Mouse (Mus musculus): ENCODE results near the gene Ntng1. TPM values are rescaled to one million over a fixed set of nuclear protein-coding genes. Genes with fewer than 3 reads are reported as not detected.
A peak's percentile ranks its signal among the peaks of the same experiment; 100 is the strongest.

Gene Ntng1
- total RNA-seq, 2 experiments from 2014 or later, result not detected

- no peak for ATAC-seq (replicated peaks; ENCODE audit: poor library complexity, severe bottlenecking)
Observed at GRCm38 (mm10) chr3:110055915-110056314, 87.9 kb downstream of the Ntng1 start.

GRCm38 (mm10) chr3:110055433-110055832 lies 88.4 kb downstream of the Ntng1 start:
- no peak for ATAC-seq (replicated peaks; ENCODE audit: poor library complexity, severe bottlenecking)

GRCm38 (mm10) chr3:110054125-110054524 lies 89.7 kb downstream of the Ntng1 start:
- ATAC-seq (replicated peaks; ENCODE audit: poor library complexity, severe bottlenecking), result peak; percentile 65

GRCm38 (mm10) chr3:110048152-110048551 lies 95.7 kb downstream of the Ntng1 start:
- no peak for ATAC-seq (replicated peaks; ENCODE audit: poor library complexity, severe bottlenecking)

GRCm38 (mm10) chr3:110046750-110047149 lies 97.1 kb downstream of the Ntng1 start:
- no peak for ATAC-seq (replicated peaks; ENCODE audit: poor library complexity, severe bottlenecking)

- ATAC-seq (replicated peaks; ENCODE audit: poor library complexity, severe bottlenecking), result no peak
Observed at GRCm38 (mm10) chr3:110044209-110044608, 99.6 kb downstream of the Ntng1 start.

- no peak for ATAC-seq (replicated peaks; ENCODE audit: poor library complexity, severe bottlenecking)
Observed at GRCm38 (mm10) chr3:110043641-110044187, 100.1 kb downstream of the Ntng1 start.

- no peak for ATAC-seq (replicated peaks; ENCODE audit: poor library complexity, severe bottlenecking)
Observed at GRCm38 (mm10) chr3:110022783-110023599, 120.8 kb downstream of the Ntng1 start.

- no peak for ATAC-seq (replicated peaks; ENCODE audit: poor library complexity, severe bottlenecking)
Observed at GRCm38 (mm10) chr3:110010870-110011626, 132.8 kb downstream of the Ntng1 start.

GRCm38 (mm10) chr3:110010441-110010840 lies 133.4 kb downstream of the Ntng1 start:
- ATAC-seq (replicated peaks; ENCODE audit: poor library complexity, severe bottlenecking), result no peak

GRCm38 (mm10) chr3:110000349-110000748 lies 143.5 kb downstream of the Ntng1 start:
- ATAC-seq (replicated peaks; ENCODE audit: poor library complexity, severe bottlenecking), result no peak

GRCm38 (mm10) chr3:109995663-109996024 lies 148.2 kb downstream of the Ntng1 start:
- ATAC-seq (replicated peaks; ENCODE audit: poor library complexity, severe bottlenecking), result no peak

- no peak for ATAC-seq (replicated peaks; ENCODE audit: poor library complexity, severe bottlenecking)
Observed at GRCm38 (mm10) chr3:109994978-109995662, 148.7 kb downstream of the Ntng1 start.

GRCm38 (mm10) chr3:109984086-109984485 lies 159.7 kb downstream of the Ntng1 start:
- ATAC-seq (replicated peaks; ENCODE audit: poor library complexity, severe bottlenecking), result no peak

- ATAC-seq (replicated peaks; ENCODE audit: poor library complexity, severe bottlenecking), result no peak
Observed at GRCm38 (mm10) chr3:109977614-109978013, 166.2 kb downstream of the Ntng1 start.

GRCm38 (mm10) chr3:109975106-109975505 lies 168.7 kb downstream of the Ntng1 start:
- no peak for ATAC-seq (replicated peaks; ENCODE audit: poor library complexity, severe bottlenecking)

- no peak for ATAC-seq (replicated peaks; ENCODE audit: poor library complexity, severe bottlenecking)
Observed at GRCm38 (mm10) chr3:109971465-109971864, 172.3 kb downstream of the Ntng1 start.

GRCm38 (mm10) chr3:109970181-109970580 lies 173.6 kb downstream of the Ntng1 start:
- no peak for ATAC-seq (replicated peaks; ENCODE audit: poor library complexity, severe bottlenecking)

- ATAC-seq (replicated peaks; ENCODE audit: poor library complexity, severe bottlenecking), result no peak
Observed at GRCm38 (mm10) chr3:109962631-109963030, 181.2 kb downstream of the Ntng1 start.

GRCm38 (mm10) chr3:109942960-109943359 lies 200.9 kb downstream of the Ntng1 start:
- no peak for ATAC-seq (replicated peaks; ENCODE audit: poor library complexity, severe bottlenecking)

- no peak for ATAC-seq (replicated peaks; ENCODE audit: poor library complexity, severe bottlenecking)
Observed at GRCm38 (mm10) chr3:109937634-109938033, 206.2 kb downstream of the Ntng1 start.
